Mouse (Mus musculus) Patski (cell line): ENCODE data around the gene Plod2. TPM values are rescaled to one million over a fixed set of nuclear protein-coding genes. Genes with fewer than 3 reads are reported as not detected.

Source experiments
- ATAC-seq: fragments of 100-300 bp; one replicate; pipeline ENCODE4 v1.8.0; 2021
- CTCF ChIA-PET: fragments of 350-600 bp; sonication (Branson Sonifier 250); formaldehyde crosslinking; loops from one replicate; lab custom pipeline; 2022; ENCODE audit warnings: inconsistent platforms; lab: Charles Lee
- POLR2A ChIA-PET: fragments of 350-600 bp; sonication (Branson Sonifier 250); formaldehyde crosslinking; loops from one replicate; lab custom pipeline; 2022; ENCODE audit warnings: antibody characterized with exemption, inconsistent platforms; lab: Charles Lee
- DNase-seq: peaks from one replicate; pipeline ENCODE4 v3.0.0-alpha.2; 2011; ENCODE audit warnings: low read depth, low spot score
- H3K27me3 ChIP-seq: fragments of 371-371 bp; one replicate; pipeline ENCODE4 v1.5.1; 2021
- CTCF ChIP-seq: fragments of 100-300 bp; IDR thresholded peaks from one replicate; pipeline ENCODE4 v1.5.1; 2021
- in situ Hi-C: fragments of 300-500 bp; cut with MboI; formaldehyde crosslinking; loops from 3 replicates; pipeline ENCODE4 v1.11.1; 2018; ENCODE audit warnings: low pct_unique_long_range_greater_than_20kb, mixed read lengths
- polyA plus RNA-seq: library from polyadenylated mRNA; unstranded; gene quantifications from one replicate; pipeline ENCODE4 v1.2.3, GENCODE M21; 2021

Gene Plod2
- polyA plus RNA-seq, 1 experiment from 2014 or later = 120 TPM

- H3K27me3 ChIP-seq = no peaks in the 10 kb centered on the region
- CTCF ChIA-PET = interaction anchor here (0.8 to 1.7 kb wide), 3 partner anchors 10 to 17 kb away, joined by 3 to 6 read pairs (median 3); no protein-coding TSS in a partner anchor
- in situ Hi-C loops = no loop called here
- DNase-seq = no peak
- no peak for ATAC-seq
- TF ChIP-seq CTCF = no peak
- POLR2A ChIA-PET = no interaction called here
These were observed 26.8 kb downstream of the Plod2 start for GRCm38 (mm10) chr9:92568798-92569197.

GRCm38 (mm10) chr9:92572376-92573108, 30.5 kb downstream of the Plod2 start:
- DNase-seq = no peak
- ChIA-PET CTCF (no interaction called here), POLR2A (no interaction called here)
- in situ Hi-C loops = no loop called here
- no peak for TF ChIP-seq CTCF
- peak; percentile 90 for ATAC-seq
- H3K27me3 ChIP-seq = no peaks in the 10 kb centered on the region

- in situ Hi-C loops = no loop called here
- POLR2A ChIA-PET = no interaction called here
- ATAC-seq (no peak), DNase-seq (no peak)
- CTCF ChIA-PET = interaction anchor here (0.9 to 1.3 kb wide), 3 partner anchors 14 to 42 kb away, joined by 3 read pairs; no protein-coding TSS in a partner anchor
- no peak for TF ChIP-seq CTCF
- H3K27me3 ChIP-seq = no peaks in the 10 kb centered on the region
These were observed 41.9 kb downstream of the Plod2 start for GRCm38 (mm10) chr9:92583876-92584275.

GRCm38 (mm10) chr9:92586025-92586424, 44.0 kb downstream of the Plod2 start:
- CTCF ChIA-PET = no interaction called here

GRCm38 (mm10) chr9:92587391-92587790, 45.4 kb downstream of the Plod2 start:
- TF ChIP-seq CTCF = no peak
- H3K27me3 ChIP-seq = no peaks in the 10 kb centered on the region
- CTCF ChIA-PET = no interaction called here
- in situ Hi-C loops = no loop called here
- ATAC-seq = no peak
- POLR2A ChIA-PET = no interaction called here
- DNase-seq = no peak

More at GRCm38 (mm10) chr9:92586025-92586424, 44.0 kb downstream of the Plod2 start:
- DNase-seq = no peak
- no peak for TF ChIP-seq CTCF
- no peaks in the 10 kb centered on the region for H3K27me3 ChIP-seq
- POLR2A ChIA-PET = interaction anchor here (0.6 kb wide), 1 partner anchor 58 kb away, joined by 5 read pairs; no protein-coding TSS in a partner anchor
- in situ Hi-C loops = no loop called here
- ATAC-seq = no peak

GRCm38 (mm10) chr9:92588226-92588625, 46.2 kb downstream of the Plod2 start:
- in situ Hi-C loops = no loop called here
- H3K27me3 ChIP-seq = no peaks in the 10 kb centered on the region
- ChIA-PET CTCF (no interaction called here), POLR2A (no interaction called here)
- DNase-seq (no peak), ATAC-seq (no peak)
- no peak for TF ChIP-seq CTCF

- no peak for TF ChIP-seq CTCF
- CTCF ChIA-PET = no interaction called here
- H3K27me3 ChIP-seq = no peaks in the 10 kb centered on the region
- DNase-seq (no peak), ATAC-seq (no peak)
- POLR2A ChIA-PET = no interaction called here
- in situ Hi-C loops = no loop called here
These were observed 47.0 kb downstream of the Plod2 start for GRCm38 (mm10) chr9:92589021-92589420.

GRCm38 (mm10) chr9:92591482-92591881, 49.5 kb downstream of the Plod2 start:
- ATAC-seq = no peak
- DNase-seq = no peak
- CTCF ChIA-PET = no interaction called here
- TF ChIP-seq CTCF = no peak
- in situ Hi-C loops = no loop called here
- POLR2A ChIA-PET = no interaction called here
- no peaks in the 10 kb centered on the region for H3K27me3 ChIP-seq

- TF ChIP-seq CTCF = no peak
- ChIA-PET CTCF (interaction anchor here (0.8 to 1.4 kb wide), 2 partner anchors 18 to 19 kb away, joined by 3 to 4 read pairs; no protein-coding TSS in a partner anchor), POLR2A (no interaction called here)
- ATAC-seq (no peak), DNase-seq (no peak)
- no peaks in the 10 kb centered on the region for H3K27me3 ChIP-seq
- in situ Hi-C loops = no loop called here
These were observed 50.7 kb downstream of the Plod2 start for GRCm38 (mm10) chr9:92592757-92593156.

GRCm38 (mm10) chr9:92594491-92594890, 52.5 kb downstream of the Plod2 start:
- POLR2A ChIA-PET = no interaction called here
- no peaks in the 10 kb centered on the region for H3K27me3 ChIP-seq
- no peak for TF ChIP-seq CTCF
- ATAC-seq (no peak), DNase-seq (no peak)
- CTCF ChIA-PET = no interaction called here
- in situ Hi-C loops = no loop called here

GRCm38 (mm10) chr9:92595296-92595695, 53.3 kb downstream of the Plod2 start:
- TF ChIP-seq CTCF = no peak
- no peak for DNase-seq
- ATAC-seq = no peak
- no peaks in the 10 kb centered on the region for H3K27me3 ChIP-seq
- in situ Hi-C loops = no loop called here
- POLR2A ChIA-PET = no interaction called here
- CTCF ChIA-PET = no interaction called here
